Mouse (Mus musculus) urinary bladder, postnatal 4 days (tissue): ENCODE measurements at regions not wholly inside any gene's neighbourhood (a gene's known extent, or its start where the extent isn't known, plus 50 kb on each side); places are given as distances from the start of the nearest gene placed in this dataset.

ENCODE experiments used
- DNase-seq, 2 experiments: peaks; one replicate each; pipeline ENCODE4 v3.0.0; 2021 to 2022; ENCODE audit warnings: low spot score in 2 of 2

DNA sequence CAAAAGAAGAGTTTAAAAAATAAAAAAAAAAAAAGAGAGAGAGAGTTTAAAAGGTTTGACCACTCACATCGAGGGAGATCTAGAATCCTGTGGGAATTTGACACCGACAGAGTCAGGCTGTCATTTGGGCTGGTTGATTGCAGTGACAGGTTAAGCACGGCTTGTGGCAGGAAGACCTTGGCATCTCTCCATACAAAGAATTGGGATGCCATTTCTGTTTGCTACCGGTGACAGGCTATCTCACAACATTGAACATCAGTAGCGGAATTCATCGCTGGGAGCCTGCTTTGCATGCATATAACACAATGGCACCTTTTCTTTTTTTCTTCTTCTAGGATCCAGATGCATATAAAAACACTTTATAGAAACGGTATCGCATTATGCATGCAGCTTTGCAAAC lies 53.7 kb upstream of the Gm26657 start:
- DNase-seq: no peak

DNA sequence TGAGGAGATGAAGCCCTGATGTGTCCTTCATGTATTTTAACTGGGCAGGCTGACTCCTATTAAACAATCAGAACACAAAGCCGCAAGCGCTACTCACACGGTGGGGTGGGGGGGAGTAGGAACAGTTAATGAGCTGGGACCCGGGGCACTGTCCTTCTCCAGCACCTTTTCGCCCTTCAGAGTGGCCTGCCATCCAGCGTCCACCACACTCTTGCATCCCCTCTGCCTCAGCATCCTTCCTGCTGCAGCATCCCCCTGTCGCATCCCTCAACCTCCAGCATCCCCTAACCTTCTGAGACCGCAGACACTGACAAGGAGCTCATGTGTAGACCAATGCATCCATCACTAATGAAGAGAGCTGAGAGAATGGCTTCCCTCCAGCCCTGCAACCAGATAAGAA lies 54.2 kb upstream of the Gm26657 start:
- no peak for DNase-seq

DNA sequence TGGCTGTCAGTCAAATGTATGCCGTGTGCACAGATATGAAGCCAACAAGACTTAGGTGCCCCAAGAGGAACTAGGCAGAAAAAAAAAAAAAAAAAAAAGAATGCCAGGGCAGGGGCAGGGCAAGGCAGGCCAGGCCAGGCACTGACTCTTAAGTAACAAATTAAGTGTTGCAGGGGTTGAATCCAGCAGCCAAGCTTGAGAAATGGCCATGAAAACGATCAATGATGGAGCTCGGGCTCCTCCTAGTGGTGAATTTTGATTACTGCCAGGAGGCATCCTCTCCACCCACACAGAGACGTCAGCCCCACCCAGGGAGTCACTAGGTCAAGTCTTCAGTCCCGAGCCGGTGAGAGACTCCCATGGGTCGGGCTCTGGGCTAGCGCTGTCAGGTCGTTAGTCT lies 54.7 kb upstream of the Gm26657 start:
- peak; percentile 80 to 89 for DNase-seq

- DNase-seq: no peak
These were observed 55.8 kb upstream of the Gm26657 start for GRCm38 (mm10) chr4:56684031-56684430.

GRCm38 (mm10) chr4:56681121-56681520 lies 58.7 kb upstream of the Gm26657 start:
- no peak for DNase-seq

DNA sequence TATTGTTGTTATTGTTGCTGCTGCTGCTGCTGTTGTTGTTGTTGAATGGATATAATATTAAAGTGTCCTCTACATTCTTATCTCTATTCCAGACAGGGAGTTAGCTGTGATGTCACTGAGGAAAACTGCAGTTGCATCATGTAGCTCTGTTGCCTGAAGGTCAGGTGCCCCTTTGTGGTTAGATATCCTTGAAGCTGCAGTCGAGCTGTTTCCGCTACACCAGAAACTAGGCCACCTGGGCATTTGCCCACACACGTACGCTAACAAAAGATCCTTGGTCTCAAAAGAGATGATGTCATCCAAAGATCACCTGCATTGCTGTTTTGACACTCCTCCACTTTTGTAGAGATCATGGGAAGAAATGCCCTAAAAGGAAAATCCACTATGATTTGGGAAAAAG lies 66.0 kb upstream of the Gm26657 start:
- DNase-seq: no peak

GRCm38 (mm10) chr4:56664921-56665320 lies 74.9 kb upstream of the Gm26657 start:
- no peak for DNase-seq

GRCm38 (mm10) chr4:56661816-56662215 lies 78.1 kb upstream of the Gm26657 start:
- no peak for DNase-seq

DNA sequence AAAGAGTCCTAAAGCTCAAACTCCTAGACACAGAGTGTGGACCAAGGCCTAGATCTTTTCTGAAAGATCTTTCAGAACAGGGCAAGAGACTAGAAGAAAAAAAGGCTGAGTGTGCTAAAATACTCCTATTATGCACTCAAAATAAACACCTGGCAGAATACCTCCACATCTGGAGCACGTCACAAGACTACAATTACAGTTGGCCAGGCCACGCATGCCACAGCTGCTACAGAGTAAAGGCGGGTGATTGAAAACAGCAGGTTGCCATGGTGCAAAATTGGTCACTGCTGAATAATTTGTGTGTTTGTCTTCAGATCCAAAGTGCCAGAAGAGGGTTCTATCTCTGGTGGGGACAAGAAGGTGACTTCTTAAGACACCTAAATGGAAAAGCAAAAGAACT lies 82.8 kb upstream of the Gm26657 start:
- DNase-seq: no peak

DNA sequence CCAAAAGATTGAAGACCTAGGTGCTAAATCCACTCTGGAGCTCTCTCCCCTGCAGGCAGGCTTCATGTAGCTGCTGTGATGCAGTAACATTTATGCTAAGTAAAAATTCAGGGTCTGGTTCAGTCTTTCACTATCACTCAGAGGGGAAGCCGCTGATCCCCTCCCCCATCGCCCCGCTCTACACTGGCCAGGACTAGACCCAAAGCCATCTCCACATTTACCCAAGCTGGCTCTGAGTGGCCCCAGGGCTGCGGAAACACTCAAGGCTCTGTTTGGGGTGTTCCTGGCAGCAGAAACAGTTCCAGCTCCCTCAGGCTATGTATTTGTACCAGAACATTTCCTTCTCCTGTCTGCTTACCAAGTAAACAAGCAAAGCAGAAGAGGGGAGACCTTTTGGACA lies 85.5 kb upstream of the Gm26657 start:
- no peak for DNase-seq

DNA sequence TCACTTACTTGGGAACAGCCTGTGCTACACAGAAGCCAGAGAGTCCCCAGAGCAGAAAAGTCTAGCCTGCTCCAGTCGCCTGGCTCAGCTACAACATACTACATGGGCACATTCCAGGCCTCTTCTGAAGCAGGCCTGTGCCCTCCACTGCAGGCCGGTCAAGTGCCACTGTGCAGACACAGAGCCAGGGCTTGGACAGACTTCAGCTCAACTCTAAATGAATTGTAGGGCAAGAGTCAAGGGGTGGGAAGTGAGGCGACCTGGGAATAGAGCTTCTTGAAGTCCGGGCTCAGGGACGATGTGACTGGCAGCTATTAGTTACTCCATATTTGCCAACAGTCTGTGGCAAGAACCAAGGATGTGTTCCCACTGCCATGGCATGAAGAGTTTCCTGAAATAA lies 87.1 kb upstream of the Gm26657 start:
- DNase-seq: no peak

- DNase-seq: no peak
These were observed 90.1 kb upstream of the Gm26657 start for GRCm38 (mm10) chr4:56649731-56650130.

DNA sequence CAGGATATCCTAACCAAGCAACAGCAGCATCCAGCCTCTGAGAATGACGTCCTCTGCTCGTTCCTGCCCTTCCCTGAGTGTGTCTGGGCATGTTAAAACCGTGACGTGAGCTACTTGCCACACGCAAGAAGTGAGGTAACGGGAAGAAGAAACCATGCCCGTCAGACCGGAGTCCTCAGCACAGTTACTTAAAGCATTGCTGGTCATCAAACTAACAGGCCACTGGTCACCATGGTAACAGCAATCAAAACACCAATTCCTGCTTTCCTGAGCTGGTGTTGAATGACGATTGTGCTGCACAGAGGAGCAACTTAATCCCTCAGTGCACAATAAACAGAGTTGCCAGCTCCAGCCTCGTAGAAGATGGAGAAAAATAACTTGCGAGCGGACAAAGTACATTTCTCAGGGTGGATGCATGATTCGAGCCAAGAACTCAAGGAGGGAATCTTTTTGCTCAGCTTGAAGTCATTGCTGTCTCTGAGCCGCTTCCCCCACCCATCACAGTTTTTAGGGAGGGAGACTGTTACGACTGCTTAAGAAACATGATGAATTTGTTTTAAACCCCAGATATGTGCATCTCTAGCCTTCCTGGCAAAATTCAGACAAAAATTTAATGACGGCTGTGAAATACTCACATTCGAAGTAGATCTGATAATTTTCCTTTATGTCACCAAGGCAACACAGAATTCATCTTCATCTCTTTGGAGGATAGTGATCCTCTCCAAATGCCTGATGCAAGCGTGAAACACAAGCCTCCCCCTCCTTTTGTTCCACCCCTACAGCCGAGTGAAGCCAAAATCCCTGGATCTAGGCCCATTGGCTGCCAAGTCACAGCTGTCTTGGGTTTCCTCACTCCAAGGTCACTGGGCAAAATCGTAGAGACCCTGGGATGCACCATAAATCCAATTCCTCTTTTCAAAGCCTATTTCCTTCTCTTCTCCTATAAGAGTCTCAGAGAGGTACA lies 95.6 kb upstream of the Gm26657 start:
- peak in 1 of 2 experiments; percentile 23 for DNase-seq

- DNase-seq: no peak
These were observed 96.4 kb upstream of the Gm26657 start for GRCm38 (mm10) chr4:56643491-56643890.

DNA sequence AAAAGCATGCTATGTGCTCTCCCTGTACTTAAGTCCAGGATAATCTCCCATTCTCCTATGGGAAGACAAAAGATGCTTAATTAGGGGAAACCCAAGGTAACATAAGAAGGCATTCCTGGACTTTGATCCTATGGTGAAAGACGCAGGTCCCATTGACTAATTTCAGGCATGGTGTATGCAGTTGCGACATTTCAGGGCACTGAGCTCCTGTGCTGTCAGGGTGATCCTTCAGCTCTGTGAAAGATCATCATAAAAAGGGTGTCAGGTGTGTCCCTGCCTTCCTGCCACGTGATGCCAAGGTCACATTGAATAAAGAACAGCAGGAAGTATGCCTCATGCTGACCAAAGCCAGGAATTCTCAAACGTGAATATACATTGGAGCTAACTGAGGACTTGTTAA lies 100.2 kb upstream of the Gm26657 start:
- DNase-seq: no peak

DNA sequence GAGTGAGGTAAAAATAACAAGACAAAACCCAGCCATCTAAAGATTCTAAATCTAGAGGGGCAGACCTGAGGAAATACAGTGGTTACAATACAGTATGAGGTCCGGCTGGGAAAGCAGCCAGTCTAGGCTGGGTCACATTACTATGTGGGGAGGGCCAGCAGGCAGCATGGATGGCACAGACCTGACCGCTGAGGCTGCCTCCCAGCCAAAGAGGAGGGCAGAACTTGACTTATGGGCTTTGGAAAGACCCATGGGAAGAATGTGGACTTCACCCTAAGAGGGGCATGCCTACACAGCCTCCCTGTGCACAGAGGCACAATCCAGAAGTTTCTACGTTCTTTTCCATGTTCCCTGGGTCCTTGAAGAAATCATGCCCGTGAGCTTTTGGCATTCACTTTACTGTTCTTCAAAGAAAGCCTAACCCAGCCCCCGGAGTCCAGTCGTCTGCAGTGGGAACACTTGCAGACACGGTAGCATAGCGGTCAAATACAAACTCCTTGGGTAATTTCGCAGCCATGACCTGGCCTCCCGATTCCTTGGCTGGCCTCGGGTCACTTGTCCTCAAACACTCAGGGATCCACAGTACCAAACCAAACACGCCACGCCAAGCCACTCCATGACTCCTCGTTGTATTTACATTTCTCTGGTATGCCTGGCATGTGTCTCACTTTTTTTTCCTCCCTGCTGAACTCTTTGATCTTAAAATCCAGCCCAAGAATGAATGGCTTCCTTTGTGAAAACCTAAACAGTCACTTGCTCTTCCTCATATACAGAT lies 101.0 kb upstream of the Gm26657 start:
- DNase-seq: no peak

- DNase-seq: no peak
These were observed 103.6 kb upstream of the Gm26657 start for GRCm38 (mm10) chr4:56636265-56636664.

- no peak for DNase-seq
These were observed 106.3 kb upstream of the Gm26657 start for GRCm38 (mm10) chr4:56633528-56633927.

DNA sequence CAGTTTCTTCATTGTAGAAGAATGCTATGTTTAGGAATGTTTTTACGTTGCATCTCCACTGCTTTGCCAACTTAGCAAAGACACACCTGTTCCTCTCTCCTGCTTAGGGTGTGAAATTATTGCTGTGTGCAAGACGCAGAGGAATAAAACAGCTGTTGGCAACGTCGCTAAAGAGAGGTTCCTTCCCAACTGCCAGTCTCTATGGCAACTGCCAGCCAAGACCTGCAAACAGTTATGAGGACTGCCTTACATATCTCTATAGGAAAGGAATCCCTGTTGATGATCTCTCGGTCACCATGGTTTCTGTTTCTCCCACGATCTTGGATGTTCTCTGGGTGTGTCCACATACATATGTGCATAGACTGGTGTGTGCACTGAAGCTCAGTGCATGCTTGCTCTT lies 109.6 kb upstream of the Gm26657 start:
- no peak for DNase-seq

GRCm38 (mm10) chr4:56627206-56627605 lies 112.7 kb upstream of the Gm26657 start:
- no peak for DNase-seq

- no peak for DNase-seq
These were observed 118.1 kb upstream of the Gm26657 start for GRCm38 (mm10) chr4:56621782-56622181.

- DNase-seq: no peak
These were observed 118.5 kb upstream of the Gm26657 start for GRCm38 (mm10) chr4:56621356-56621755.

- DNase-seq: no peak
These were observed 119.2 kb upstream of the Gm26657 start for GRCm38 (mm10) chr4:56620628-56621027.
